Mouse (Mus musculus) embryonic facial prominence, embryonic 11.5 days (tissue): ENCODE data around the gene Dlx4. TPM values are rescaled to one million over a fixed set of nuclear protein-coding genes. Genes with fewer than 3 reads are reported as not detected.

Experiments used
- ATAC-seq: fragments of 200-750 bp; cut with Nextera tagmentation; replicated peaks from 2 replicates; pipeline ENCODE4 v1.8.0; 2017; ENCODE audit warnings: low read depth; ENCODE audit not compliant: insufficient number of reproducible peaks, low FRiP score, low TSS enrichment
- DNase-seq: peaks from one replicate; pipeline ENCODE4 v3.0.0-alpha.2; 2015; ENCODE audit warnings: low spot score
- H3K27ac ChIP-seq: fragments of 300-500 bp; sonication (generic); replicated peaks from 2 replicates; pipeline ENCODE4 v1.5.1; 2014; ENCODE audit warnings: mild to moderate bottlenecking, low read depth, low read length, control low read depth
- H3K27me3 ChIP-seq: fragments of 300-500 bp; sonication (generic); 2 replicates; pipeline ENCODE4 v1.6.1; 2014; ENCODE audit warnings: mild to moderate bottlenecking, low read length, moderate library complexity, mixed read lengths; ENCODE audit not compliant: control insufficient read depth, insufficient read depth
- H3K36me3 ChIP-seq: fragments of 300-500 bp; sonication (generic); replicated peaks from 2 replicates; pipeline ENCODE4 v1.6.1; 2014; ENCODE audit warnings: low read depth, mild to moderate bottlenecking, low read length, moderate library complexity, mixed read lengths; ENCODE audit not compliant: control insufficient read depth, insufficient read depth
- H3K4me1 ChIP-seq: fragments of 300-500 bp; sonication (generic); 2 replicates; pipeline ENCODE4 v1.6.1; 2014; ENCODE audit warnings: low read length, mixed read lengths; ENCODE audit not compliant: control insufficient read depth, insufficient read depth
- H3K4me2 ChIP-seq: fragments of 300-500 bp; sonication (generic); 2 replicates; pipeline ENCODE4 v1.6.1; 2014; ENCODE audit warnings: low read depth, mild to moderate bottlenecking, control low read depth, low read length, moderate library complexity
- H3K4me3 ChIP-seq: fragments of 300-500 bp; sonication (generic); 2 replicates; pipeline ENCODE4 v1.5.1; 2014; ENCODE audit warnings: low read depth, low read length, control low read depth
- H3K9ac ChIP-seq: fragments of 300-500 bp; sonication (generic); replicated peaks from 2 replicates; pipeline ENCODE4 v1.6.1; 2014; ENCODE audit warnings: mild to moderate bottlenecking, control low read depth, low read length
- H3K9me3 ChIP-seq: fragments of 300-500 bp; sonication (generic); replicated peaks from 2 replicates; pipeline ENCODE4 v1.6.1; 2016; ENCODE audit warnings: mild to moderate bottlenecking, low read length, inconsistent platforms, mixed read lengths; ENCODE audit not compliant: control insufficient read depth
- WGBS: fragments of 180-500 bp; shearing (Covaris S2); extraction: QIAGEN DNeasy Blood & Tissue Kit; methylation state at CpG from one replicate; pipeline ENCODE4 v1.1.7; 2014; 5-methylcytosine and 5-hydroxymethylcytosine counted together
- polyA plus RNA-seq: library from polyadenylated mRNA; unstranded; fragments of >200 nt; fragmentation: Nextera tagmentation; extraction: Ambion mirVana; gene quantifications from 2 replicates; pipeline ENCODE4 v1.2.1, GENCODE M21; 2014

Gene Dlx4
- polyA plus RNA-seq, 1 experiment from 2014 or later: 3.0 TPM

DNA sequence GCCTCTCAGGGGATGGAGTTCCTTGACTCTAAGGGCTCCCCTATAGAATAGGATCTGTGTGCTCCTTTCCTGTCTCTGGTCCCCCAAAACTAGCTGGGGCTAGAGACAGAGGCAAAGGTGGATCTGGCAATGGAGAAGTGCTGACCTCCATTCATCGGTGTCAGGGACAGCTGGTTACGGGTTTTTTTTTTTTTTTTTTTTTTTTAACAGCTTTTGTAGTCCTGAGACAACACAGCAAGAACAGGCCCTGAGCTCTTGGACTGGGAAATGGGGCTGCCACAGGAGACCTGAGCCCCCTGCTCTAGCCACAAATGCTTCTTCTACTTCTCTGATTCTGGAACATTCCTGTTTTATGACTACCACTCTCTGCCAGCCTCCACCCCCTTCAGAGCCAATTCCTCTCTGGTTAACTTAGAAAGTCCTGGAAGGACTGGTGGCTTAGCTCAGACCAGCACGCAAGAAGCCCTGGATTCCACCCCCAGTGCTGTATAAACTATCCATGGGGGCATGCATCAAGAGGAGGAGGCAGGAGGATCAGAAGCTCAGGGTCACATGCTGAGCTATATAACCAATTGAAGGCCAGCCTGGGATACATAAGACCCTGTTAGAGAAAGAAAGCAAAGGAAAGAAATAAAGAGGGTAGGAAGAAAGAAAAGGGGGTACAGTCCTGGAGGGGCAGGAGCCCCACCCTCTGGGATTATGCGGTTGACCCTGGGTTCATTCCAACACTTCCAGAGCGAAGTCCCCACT is 47.5 kb downstream of the Dlx4 start:
- H3K4me1 ChIP-seq: no peaks in the 10 kb centered on the region
- H3K27ac ChIP-seq: no peak overlapping the region
- 74% methylated on average over 5 of the region's 5 CpGs for WGBS
- no peak overlapping the region for H3K4me3 ChIP-seq
- no peak overlapping the region for H3K4me2 ChIP-seq
- DNase-seq (no peak), ATAC-seq (no peak)
- no peaks in the 10 kb centered on the region for H3K9me3 ChIP-seq
- no peak overlapping the region for H3K9ac ChIP-seq
- no peaks in the 10 kb centered on the region for H3K27me3 ChIP-seq
- no peaks in the 10 kb centered on the region for H3K36me3 ChIP-seq

DNA sequence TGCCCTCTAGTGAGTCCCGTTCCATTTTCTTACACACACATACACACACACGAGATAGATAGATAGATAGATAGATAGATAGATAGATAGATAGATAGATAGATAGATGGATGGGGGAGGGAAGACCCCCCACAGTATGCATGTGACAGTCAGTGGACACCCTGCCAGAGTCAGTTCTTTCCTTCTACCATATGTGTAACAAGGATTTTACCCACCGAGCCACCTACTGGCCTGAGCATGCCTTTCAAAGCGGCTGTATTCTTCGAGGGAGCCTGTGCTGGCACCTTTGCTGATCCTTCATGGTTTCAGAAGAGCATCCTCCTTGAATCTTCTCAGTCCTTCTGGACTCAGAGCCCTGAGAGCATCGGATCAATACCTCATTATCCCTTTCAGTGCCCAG is 48.2 kb downstream of the Dlx4 start:
- Histone ChIP-seq H3K4me2 (no peak overlapping the region), H3K27ac (no peak overlapping the region), H3K4me1 (no peaks in the 10 kb centered on the region), H3K36me3 (no peaks in the 10 kb centered on the region), H3K4me3 (no peak overlapping the region), H3K9ac (no peak overlapping the region), H3K9me3 (no peaks in the 10 kb centered on the region), H3K27me3 (no peaks in the 10 kb centered on the region)
- DNase-seq: no peak
- ATAC-seq: no peak
- 56% methylated on average over 6 of the region's 6 CpGs for WGBS

DNA sequence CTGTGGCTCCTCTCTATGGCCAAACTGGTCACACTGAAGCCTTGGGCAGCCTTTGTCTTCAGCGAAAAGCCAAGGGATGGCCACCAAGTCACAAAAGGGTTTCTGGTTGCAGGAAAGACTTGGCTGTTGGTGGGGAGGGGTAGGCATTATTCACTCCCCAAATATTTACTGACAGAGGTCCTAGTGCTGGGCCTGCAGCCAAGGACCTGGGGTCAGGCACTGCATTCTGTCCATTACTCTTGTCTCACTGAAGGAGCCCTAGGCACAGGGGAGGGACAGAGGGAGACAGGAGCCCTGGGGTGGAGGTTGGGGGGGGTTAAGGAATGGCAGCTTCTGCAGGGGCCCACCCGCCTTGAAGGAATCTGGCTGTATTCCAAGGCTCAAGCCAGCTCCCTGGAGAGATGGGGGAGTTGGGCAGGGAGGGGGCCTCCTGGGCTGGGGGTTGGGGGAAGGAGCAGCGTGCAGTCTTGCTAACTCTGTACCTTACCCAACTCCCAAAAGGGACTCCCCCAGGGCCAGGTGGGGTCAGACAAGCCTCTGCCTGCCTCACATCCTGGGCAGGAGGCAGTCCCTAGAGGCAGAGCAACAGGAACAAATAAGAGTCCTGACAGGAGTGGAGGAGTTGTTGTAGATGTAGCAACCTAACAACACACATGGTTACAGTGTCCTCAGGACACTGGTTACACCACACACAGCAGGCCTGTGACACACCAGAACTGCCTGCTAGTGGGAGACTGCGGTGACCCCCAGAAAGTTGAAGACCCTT is 49.3 kb downstream of the Dlx4 start:
- Histone ChIP-seq H3K4me3 (no peak overlapping the region), H3K27me3 (no peaks in the 10 kb centered on the region), H3K4me2 (no peak overlapping the region), H3K9ac (no peak overlapping the region), H3K27ac (no peak overlapping the region), H3K36me3 (no peaks in the 10 kb centered on the region), H3K9me3 (no peaks in the 10 kb centered on the region), H3K4me1 (no peaks in the 10 kb centered on the region)
- ATAC-seq: no peak
- DNase-seq: no peak
- 55% methylated on average over 4 of the region's 4 CpGs for WGBS

GRCm38 (mm10) chr11:95095596-95095995 is 50.5 kb downstream of the Dlx4 start:
- DNase-seq (no peak), ATAC-seq (no peak)
- Histone ChIP-seq H3K27me3 (no peaks in the 10 kb centered on the region), H3K27ac (no peak overlapping the region), H3K4me1 (no peaks in the 10 kb centered on the region), H3K9me3 (no peaks in the 10 kb centered on the region), H3K9ac (no peak overlapping the region), H3K36me3 (no peaks in the 10 kb centered on the region), H3K4me2 (no peak overlapping the region), H3K4me3 (no peak overlapping the region)
- WGBS: 86% methylated on average over 10 of the region's 10 CpGs

DNA sequence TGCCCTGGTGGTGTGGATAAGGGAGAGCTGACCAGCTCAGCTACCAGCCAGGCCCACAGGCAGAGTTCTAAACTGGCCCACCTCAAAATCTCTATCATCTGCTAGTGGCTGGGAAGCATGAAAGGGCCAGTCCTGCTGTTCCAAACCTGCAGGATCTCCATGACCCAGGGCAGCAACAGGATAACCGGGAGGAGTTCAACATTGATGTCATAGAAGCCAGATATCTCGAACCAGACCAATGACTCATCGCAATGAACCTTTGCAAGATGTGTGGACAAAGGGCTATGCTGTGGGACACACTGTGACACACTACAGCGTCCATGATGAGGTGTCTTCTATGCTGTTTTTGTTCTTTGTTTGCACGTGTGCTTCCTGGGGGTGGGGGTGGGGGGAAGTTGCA is 53.0 kb downstream of the Dlx4 start:
- no peaks in the 10 kb centered on the region for H3K9me3 ChIP-seq
- DNase-seq (no peak), ATAC-seq (no peak)
- H3K4me3 ChIP-seq: no peak overlapping the region
- no peaks in the 10 kb centered on the region for H3K36me3 ChIP-seq
- no peaks in the 10 kb centered on the region for H3K27me3 ChIP-seq
- WGBS: 72% methylated on average over 5 of the region's 5 CpGs
- H3K9ac ChIP-seq: no peak overlapping the region
- H3K4me1 ChIP-seq: no peaks in the 10 kb centered on the region
- no peak overlapping the region for H3K27ac ChIP-seq
- no peak overlapping the region for H3K4me2 ChIP-seq

Other genes starting within 250 kb of the Dlx4 start
- gene Col1a1, start 210.0 kb downstream of the Dlx4 start, polyA plus RNA-seq: 93.8 and 109 TPM in 2 replicates
- gene Hils1, start 178.7 kb downstream of the Dlx4 start, polyA plus RNA-seq: not detected in 2 replicates
- 0.38 and 0.84 TPM in 2 replicates for gene Sgca, start 169.9 kb downstream of the Dlx4 start, polyA plus RNA-seq
- 9.9 and 10.5 TPM in 2 replicates for gene Ppp1r9b, start 155.2 kb downstream of the Dlx4 start, polyA plus RNA-seq
- gene Samd14, start 136.4 kb downstream of the Dlx4 start, polyA plus RNA-seq: 31.1 and 33.9 TPM in 2 replicates
- gene Pdk2, start 104.9 kb downstream of the Dlx4 start, polyA plus RNA-seq: 15.5 and 17.0 TPM in 2 replicates
- gene Itga3, start 69.5 kb downstream of the Dlx4 start, polyA plus RNA-seq: 5.1 and 6.6 TPM in 2 replicates
- gene Dlx3, start 26.1 kb downstream of the Dlx4 start, polyA plus RNA-seq: 15.9 and 21.7 TPM in 2 replicates
- not detected in 2 replicates for gene Tac4, start 115.3 kb upstream of the Dlx4 start, polyA plus RNA-seq
- gene Kat7, start 164.0 kb upstream of the Dlx4 start, polyA plus RNA-seq: 81.9 and 87.9 TPM in 2 replicates
- gene Fam117a, start 190.8 kb upstream of the Dlx4 start, polyA plus RNA-seq: 14.1 and 15.0 TPM in 2 replicates
- 125 and 134 TPM in 2 replicates for gene Slc35b1, start 238.4 kb upstream of the Dlx4 start, polyA plus RNA-seq